Mouse (Mus musculus): ENCODE measurements around the gene Odc1.

- no peak for TF ChIP-seq CTCF (IDR thresholded peaks at IDR 0.05; ENCODE audit: low read depth, low read length)
- no peak for TF ChIP-seq POLR2A (IDR thresholded peaks at IDR 0.05; ENCODE audit: borderline replicate concordance, low read depth, low read length)
These were observed 41.4 kb downstream of the Odc1 start for GRCm38 (mm10) chr12:17586011-17586410.
